Mouse (Mus musculus) liver, postnatal 0 days (tissue): ENCODE measurements around the gene Clstn2.

Source experiments
- CTCF ChIP-seq: sonication (generic); IDR thresholded peaks from 2 replicates; pipeline ENCODE4 v1.5.1; 2016; ENCODE audit warnings: antibody characterized with exemption, low read depth
- EP300 ChIP-seq: IDR thresholded peaks from 2 replicates; pipeline ENCODE4 v1.6.1; 2016; ENCODE audit warnings: antibody characterized with exemption, low read depth, mild to moderate bottlenecking

- TF ChIP-seq CTCF (no peak), EP300 (no peak)
Observed at GRCm38 (mm10) chr9:97765251-97765767, 267.7 kb downstream of the Clstn2 start.
